Mouse (Mus musculus) megakaryocyte-erythroid progenitor cell, adult 5 weeks (primary cell): Measurements from ENCODE around the gene Teddm2. TPM values are rescaled to one million over a fixed set of nuclear protein-coding genes. Genes with fewer than 3 reads are reported as not detected.

ENCODE experiments used
- polyA plus RNA-seq: library from polyadenylated mRNA; stranded (reverse); fragments of >175 nt; gene quantifications from 2 replicates; pipeline ENCODE4 v1.2.3, GENCODE M21; 2012

Teddm2 gene
- polyA plus RNA-seq: 0.40 and 0.73 TPM in 2 replicates

GRCm38 (mm10) chr1:153899731-153900380 lies at the start of gene Teddm2, which contains the start of gene Glul:
Gene Teddm2, minus strand, starts transcription at chr1:153900228.
Gene Glul, plus strand, starts transcription at chr1:153899944.

GRCm38 (mm10) chr1:153891442-153891841 lies 8.6 kb downstream of the Teddm2 start, which contains the start of gene Teddm1a:
Gene Teddm1a, plus strand, starts transcription at chr1:153891742.

GRCm38 (mm10) chr1:153874045-153874444 lies 26.0 kb downstream of the Teddm2 start, which contains the start of gene Teddm1b:
Gene Teddm1b, plus strand, starts transcription at chr1:153874345.

GRCm38 (mm10) chr1:153844042-153844441 lies 56.0 kb downstream of the Teddm2 start, which contains the start of gene Rgsl1:
Gene Rgsl1, minus strand, starts transcription at chr1:153844142.

Other genes starting within 250 kb of the Teddm2 start
- 0.04 and 0.06 TPM in 2 replicates for gene Rgs8, start 247.2 kb downstream of the Teddm2 start, polyA plus RNA-seq
- gene Rgs16, start 159.9 kb downstream of the Teddm2 start, polyA plus RNA-seq: 2.2 and 2.4 TPM in 2 replicates
- 3.6 and 4.1 TPM in 2 replicates for gene Rnasel, start 150.8 kb downstream of the Teddm2 start, polyA plus RNA-seq
- gene Rgsl1, start 56.1 kb downstream of the Teddm2 start, polyA plus RNA-seq: not detected in 2 replicates
- not detected in 2 replicates for gene Teddm1b, start 25.9 kb downstream of the Teddm2 start, polyA plus RNA-seq
- gene Teddm1a, start 8.5 kb downstream of the Teddm2 start, polyA plus RNA-seq: not detected in 2 replicates
- gene Glul, start 284 bp downstream of the Teddm2 start, polyA plus RNA-seq: 68.2 and 69.0 TPM in 2 replicates